Mouse (Mus musculus) midbrain, embryonic 11.5 days (tissue): ENCODE measurements at regions not wholly inside any gene's neighbourhood (a gene's known extent, or its start where the extent isn't known, plus 50 kb on each side); places are given as distances from the start of the nearest gene placed in this dataset.
"Not testable (repeated sequence)": the region's sequence is repeated elsewhere in the genome, so short reads cannot be mapped to it uniquely, and the experiment has no call there.

Experiments used
- ATAC-seq: fragments of 200-750 bp; cut with Nextera tagmentation; 2 replicates; pipeline ENCODE4 v1.8.0; 2017; ENCODE audit warnings: moderate TSS enrichment, moderate library complexity; ENCODE audit not compliant: low FRiP score
- DNase-seq: peaks from one replicate; pipeline ENCODE4 v3.0.0; 2015; ENCODE audit warnings: low spot score; ENCODE audit errors: missing footprints
- H3K27ac ChIP-seq: fragments of 300-500 bp; sonication (generic); 2 replicates; pipeline ENCODE4 v1.5.1; 2014; ENCODE audit warnings: low read depth, low read length
- H3K27me3 ChIP-seq: fragments of 300-500 bp; sonication (generic); 2 replicates; pipeline ENCODE4 v1.6.1; 2014; ENCODE audit warnings: mild to moderate bottlenecking, low read length, moderate library complexity, mixed read lengths; ENCODE audit not compliant: control insufficient read depth, insufficient read depth
- H3K36me3 ChIP-seq: fragments of 300-500 bp; sonication (generic); 2 replicates; pipeline ENCODE4 v1.6.1; 2014; ENCODE audit warnings: mild to moderate bottlenecking, low read length, moderate library complexity, mixed read lengths; ENCODE audit not compliant: control insufficient read depth, insufficient read depth
- H3K4me1 ChIP-seq: fragments of 300-500 bp; sonication (generic); 2 replicates; pipeline ENCODE4 v1.6.1; 2014; ENCODE audit warnings: low read length; ENCODE audit not compliant: control insufficient read depth, insufficient read depth
- H3K4me2 ChIP-seq: fragments of 300-500 bp; sonication (generic); 2 replicates; pipeline ENCODE4 v1.6.1; 2014; ENCODE audit warnings: mild to moderate bottlenecking, moderate library complexity
- H3K4me3 ChIP-seq: fragments of 300-500 bp; sonication (generic); 2 replicates; pipeline ENCODE4 v1.5.1; 2014; ENCODE audit warnings: low read depth, low read length
- H3K9ac ChIP-seq: fragments of 300-500 bp; sonication (generic); 2 replicates; pipeline ENCODE4 v1.6.1; 2014; ENCODE audit warnings: low read length
- H3K9me3 ChIP-seq: fragments of 300-500 bp; sonication (generic); 2 replicates; pipeline ENCODE4 v1.6.1; 2016; ENCODE audit warnings: low read length; ENCODE audit not compliant: control insufficient read depth
- WGBS: fragments of 180-500 bp; shearing (Covaris S2); extraction: QIAGEN DNeasy Blood & Tissue Kit; methylation state at CpG from one replicate; pipeline ENCODE4 v1.1.7; 2014; 5-methylcytosine and 5-hydroxymethylcytosine counted together

DNA sequence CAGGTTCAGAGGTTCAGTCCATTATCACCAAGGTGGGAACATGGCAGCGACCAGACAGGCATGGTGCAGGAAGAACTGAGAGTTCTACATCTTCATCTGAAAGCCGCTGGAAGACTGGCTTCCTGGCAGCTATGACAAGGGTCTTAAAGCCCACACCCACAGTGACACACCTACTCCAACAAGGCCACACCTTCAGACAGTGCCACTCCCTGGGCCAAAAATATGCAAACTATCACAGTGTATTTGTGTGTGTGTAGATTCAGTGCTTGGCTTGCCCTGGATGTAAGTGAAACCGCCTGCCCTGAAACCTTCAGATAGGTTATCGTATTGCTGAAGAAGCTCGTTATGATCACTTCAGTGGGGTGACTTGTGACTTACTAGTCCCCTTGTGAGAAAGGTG, 151.3 kb downstream of the Kcnrg start:
- WGBS = 85% methylated on average over 5 of the region's 5 CpGs
- Histone ChIP-seq H3K27me3 (no peaks in the 10 kb centered on the region), H3K4me2 (no peak overlapping the region), H3K4me3 (no peak overlapping the region), H3K27ac (no peak overlapping the region), H3K9me3 (no peaks in the 10 kb centered on the region), H3K36me3 (no peaks in the 10 kb centered on the region), H3K4me1 (peaks cover 4% of the 10 kb centered on the region), H3K9ac (no peak overlapping the region)
- no peak for DNase-seq
- ATAC-seq = no peak

DNA sequence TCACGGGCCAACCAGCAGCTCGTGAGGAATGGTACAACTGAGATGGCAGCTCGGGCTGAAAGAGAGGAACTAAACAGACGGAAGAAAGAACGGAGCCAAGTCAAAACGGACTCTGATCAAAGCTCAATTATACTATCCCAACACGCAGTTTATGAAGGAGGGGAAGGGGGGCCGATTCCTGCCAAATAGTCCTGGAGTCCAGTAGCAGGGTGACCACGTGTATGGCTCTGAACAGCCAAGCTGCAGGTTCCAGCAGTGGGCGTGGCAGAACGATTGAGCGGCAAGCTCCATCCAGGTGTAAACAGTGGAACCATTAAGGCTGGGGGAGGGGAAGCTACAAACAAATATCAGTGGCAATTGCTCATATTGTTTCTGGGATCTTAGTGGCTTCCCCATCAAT, 152.9 kb downstream of the Kcnrg start:
- not testable (repeated sequence) for H3K36me3 ChIP-seq, H3K9ac ChIP-seq, H3K4me1 ChIP-seq, H3K27ac ChIP-seq, H3K27me3 ChIP-seq, H3K4me3 ChIP-seq, ATAC-seq, H3K9me3 ChIP-seq, DNase-seq, H3K4me2 ChIP-seq
- 87% methylated on average over 12 of the region's 12 CpGs for WGBS

DNA sequence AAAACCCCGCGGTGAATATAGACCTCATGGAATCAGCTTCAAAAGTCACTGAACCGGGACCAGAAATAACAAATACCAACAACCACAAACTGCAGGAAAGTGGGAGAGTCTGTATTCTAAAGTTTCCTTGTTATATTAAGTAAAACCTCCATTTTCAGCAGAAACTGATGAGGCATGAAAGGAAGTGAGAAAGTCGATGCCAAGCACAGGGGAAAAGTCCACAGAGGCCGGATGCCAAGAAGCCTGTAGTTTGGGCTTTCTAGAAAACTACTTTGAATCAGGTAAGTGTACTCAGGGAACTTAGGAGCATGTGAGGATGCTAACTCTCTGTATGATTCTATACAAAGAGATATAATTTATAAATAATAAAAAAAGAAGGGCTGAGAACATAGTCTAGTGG, 154.8 kb downstream of the Kcnrg start:
- Histone ChIP-seq H3K4me1 (peaks cover 4% of the 10 kb centered on the region), H3K4me3 (no peak overlapping the region), H3K36me3 (no peaks in the 10 kb centered on the region), H3K9ac (no peak overlapping the region), H3K4me2 (no peak overlapping the region), H3K27me3 (no peaks in the 10 kb centered on the region), H3K9me3 (no peaks in the 10 kb centered on the region), H3K27ac (no peak overlapping the region)
- WGBS = 87% methylated on average over 5 of the region's 5 CpGs
- no peak for ATAC-seq
- no peak for DNase-seq

DNA sequence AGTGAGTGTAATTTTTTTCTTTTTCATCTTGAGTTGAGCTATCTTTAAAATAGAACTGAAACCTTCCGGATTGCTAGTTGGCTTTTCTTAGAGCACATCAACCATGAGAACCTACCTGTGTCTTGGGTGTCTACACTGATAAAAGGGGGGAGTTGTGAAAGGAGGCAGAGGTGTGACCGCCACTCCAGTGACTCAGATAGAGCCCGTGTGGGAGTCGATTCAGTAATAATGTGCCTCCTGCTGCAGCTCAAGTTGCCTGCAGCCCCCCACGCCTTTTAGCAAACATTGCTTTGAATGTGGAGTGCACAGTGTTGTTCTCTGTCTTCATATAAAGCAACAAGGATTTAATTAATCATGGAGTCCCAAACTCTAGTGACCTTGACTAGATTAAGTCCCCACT, 162.6 kb downstream of the Kcnrg start:
- ATAC-seq (no peak), DNase-seq (no peak)
- Histone ChIP-seq H3K27me3 (no peaks in the 10 kb centered on the region), H3K4me1 (no peaks in the 10 kb centered on the region), H3K4me3 (no peak overlapping the region), H3K27ac (no peak overlapping the region), H3K9me3 (no peaks in the 10 kb centered on the region), H3K36me3 (no peaks in the 10 kb centered on the region), H3K9ac (no peak overlapping the region), H3K4me2 (no peak overlapping the region)
- WGBS = 75% methylated on average over 5 of the region's 5 CpGs

DNA sequence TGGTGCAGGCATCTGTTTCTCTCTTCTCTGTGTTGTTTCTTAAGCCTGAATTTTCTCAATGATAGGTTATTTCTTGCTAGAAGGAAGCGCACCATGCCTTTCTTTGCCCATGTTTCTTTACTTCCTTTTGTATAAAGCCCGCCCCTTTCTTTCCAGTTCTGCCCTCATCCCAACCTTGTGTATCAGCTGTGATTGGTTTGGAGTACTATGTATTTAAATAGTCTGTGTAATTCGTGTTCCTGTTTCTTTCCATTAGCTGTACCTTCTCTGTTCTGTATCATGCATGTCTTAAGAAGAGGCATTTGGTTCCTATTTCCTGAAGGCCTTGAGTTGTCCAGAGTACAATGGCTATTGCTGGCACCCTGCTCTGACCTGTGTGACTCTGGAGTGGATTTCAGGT, 166.9 kb downstream of the Kcnrg start:
- Histone ChIP-seq H3K9me3 (no peaks in the 10 kb centered on the region), H3K4me3 (no peak overlapping the region), H3K4me1 (no peaks in the 10 kb centered on the region), H3K27ac (no peak overlapping the region), H3K27me3 (no peaks in the 10 kb centered on the region), H3K4me2 (no peak overlapping the region), H3K9ac (no peak overlapping the region), H3K36me3 (no peaks in the 10 kb centered on the region)
- DNase-seq (no peak), ATAC-seq (no peak)
- 88% methylated on average over 3 of the region's 3 CpGs for WGBS

DNA sequence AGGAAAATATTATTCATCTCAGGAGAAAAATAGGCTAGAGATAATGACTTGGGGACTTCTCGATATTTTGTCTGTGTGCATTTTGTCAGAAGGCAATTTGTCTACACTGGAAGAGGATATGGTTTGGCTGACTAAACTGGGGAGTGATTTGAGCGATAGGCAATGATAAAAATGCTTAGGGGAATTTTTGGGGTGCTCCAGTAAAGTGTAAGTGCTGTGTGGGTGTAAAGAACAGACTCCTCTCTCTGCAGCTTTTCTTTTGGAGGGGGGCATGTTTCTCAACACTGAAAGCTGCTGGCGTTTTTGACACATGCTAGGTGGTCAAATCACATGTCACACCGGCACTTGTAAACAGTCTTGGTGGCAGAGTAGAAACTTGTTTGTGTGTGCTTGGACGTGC, 171.4 kb downstream of the Kcnrg start:
- H3K27ac ChIP-seq = no peak overlapping the region
- H3K4me2 ChIP-seq = no peak overlapping the region
- no peaks in the 10 kb centered on the region for H3K9me3 ChIP-seq
- WGBS = 86% methylated on average over 5 of the region's 5 CpGs
- no peaks in the 10 kb centered on the region for H3K36me3 ChIP-seq
- H3K4me1 ChIP-seq = no peaks in the 10 kb centered on the region
- ATAC-seq (no peak), DNase-seq (no peak)
- no peak overlapping the region for H3K9ac ChIP-seq
- no peak overlapping the region for H3K4me3 ChIP-seq
- no peaks in the 10 kb centered on the region for H3K27me3 ChIP-seq

DNA sequence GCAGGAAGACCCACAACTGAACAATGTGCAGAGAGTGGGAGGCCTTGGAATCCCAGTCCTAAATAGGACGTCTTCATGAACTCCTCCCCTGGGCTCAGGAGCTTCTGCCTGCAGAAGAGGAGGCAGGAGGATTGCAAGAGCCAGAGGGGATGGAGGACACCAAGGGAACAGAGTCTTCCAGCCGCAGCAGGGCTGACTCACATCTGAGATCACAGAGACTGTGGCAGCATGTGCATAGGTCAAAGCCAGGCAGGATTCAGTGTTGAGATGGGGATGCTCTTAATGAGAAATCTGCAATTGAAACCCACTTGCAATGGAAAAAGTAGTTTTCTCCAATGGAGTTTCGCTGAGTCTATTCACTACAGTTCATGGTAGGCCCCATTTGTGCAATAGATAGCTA, 175.9 kb downstream of the Kcnrg start:
- no peak for DNase-seq
- Histone ChIP-seq H3K4me2 (no peak overlapping the region), H3K27me3 (no peaks in the 10 kb centered on the region), H3K9ac (no peak overlapping the region), H3K4me1 (no peaks in the 10 kb centered on the region), H3K4me3 (no peak overlapping the region), H3K9me3 (no peaks in the 10 kb centered on the region), H3K36me3 (no peaks in the 10 kb centered on the region), H3K27ac (no peak overlapping the region)
- no peak for ATAC-seq
- WGBS = 81% methylated on average over 3 of the region's 3 CpGs

DNA sequence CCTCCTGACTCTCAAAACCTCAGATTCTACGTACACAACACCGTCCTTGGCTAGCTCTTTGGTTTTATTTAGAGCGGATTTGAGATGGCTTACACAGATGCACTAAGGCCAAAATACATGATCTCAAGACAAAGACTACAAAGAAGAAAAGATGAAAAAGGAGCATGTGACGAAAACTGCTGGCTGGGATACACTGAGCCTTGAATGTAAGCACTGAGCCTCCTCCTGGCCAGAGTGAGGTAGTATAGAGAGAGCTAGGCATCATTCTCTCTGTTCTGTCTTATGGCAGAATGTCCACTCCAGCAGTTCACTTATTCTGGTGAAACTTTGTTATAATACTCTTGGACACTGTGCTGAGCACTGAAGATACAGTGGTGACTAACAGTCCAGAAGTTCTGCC, 177.4 kb downstream of the Kcnrg start:
- H3K27me3 ChIP-seq = no peaks in the 10 kb centered on the region
- H3K4me1 ChIP-seq = no peaks in the 10 kb centered on the region
- no peaks in the 10 kb centered on the region for H3K36me3 ChIP-seq
- H3K27ac ChIP-seq = no peak overlapping the region
- ATAC-seq (no peak), DNase-seq (no peak)
- H3K4me3 ChIP-seq = no peak overlapping the region
- no peak overlapping the region for H3K4me2 ChIP-seq
- 85% methylated on average over 4 of the region's 4 CpGs for WGBS
- no peak overlapping the region for H3K9ac ChIP-seq
- H3K9me3 ChIP-seq = no peaks in the 10 kb centered on the region

DNA sequence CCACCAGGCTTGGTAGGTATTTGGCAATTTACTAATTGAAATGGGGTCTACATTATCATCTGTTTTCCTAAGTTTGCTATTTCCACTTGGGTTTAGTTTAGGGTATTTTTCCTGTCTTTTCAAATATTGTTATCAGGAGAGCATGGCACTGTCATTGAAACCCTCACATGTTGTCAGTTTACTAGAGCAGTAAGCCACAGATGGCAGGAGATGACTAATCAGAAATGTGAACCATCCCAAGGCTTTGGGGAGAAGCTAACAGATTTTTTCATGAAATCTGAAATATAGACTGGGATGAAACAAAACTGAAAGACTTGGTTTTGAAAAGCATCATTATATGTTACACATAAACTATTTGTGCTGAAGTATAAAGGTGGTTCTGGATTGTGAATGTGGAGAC, 178.8 kb downstream of the Kcnrg start:
- no peak overlapping the region for H3K4me3 ChIP-seq

DNA sequence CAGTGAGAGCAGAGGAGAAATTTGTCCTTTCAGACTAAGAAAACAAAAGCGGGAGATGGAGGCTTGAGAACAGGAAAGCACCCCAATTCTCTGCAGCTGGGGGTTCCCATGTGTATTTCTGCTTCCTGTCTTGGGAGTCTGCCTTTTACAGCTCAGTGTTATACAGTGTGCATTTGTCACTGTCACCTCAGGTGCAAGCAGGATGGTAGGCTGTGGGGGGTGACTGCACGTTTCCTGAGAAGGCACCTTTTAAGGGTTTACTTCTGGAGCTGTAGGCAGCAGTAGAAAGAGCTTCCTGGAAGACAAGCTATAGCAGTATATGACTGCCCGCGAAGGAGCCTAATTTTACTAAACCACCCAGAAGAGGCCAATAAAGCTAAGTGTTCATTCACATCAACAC, 180.5 kb downstream of the Kcnrg start:
- Histone ChIP-seq H3K36me3 (no peaks in the 10 kb centered on the region), H3K4me1 (no peaks in the 10 kb centered on the region), H3K9ac (no peak overlapping the region), H3K4me2 (no peak overlapping the region), H3K27me3 (no peaks in the 10 kb centered on the region), H3K4me3 (no peak overlapping the region), H3K9me3 (no peaks in the 10 kb centered on the region), H3K27ac (no peak overlapping the region)
- WGBS = 82% methylated on average over 4 of the region's 4 CpGs
- no peak for ATAC-seq
- no peak for DNase-seq

More for the DNA sequence above, 178.8 kb downstream of the Kcnrg start:
- no peak overlapping the region for H3K9ac ChIP-seq
- no peak overlapping the region for H3K27ac ChIP-seq
- H3K36me3 ChIP-seq = no peaks in the 10 kb centered on the region
- H3K9me3 ChIP-seq = no peaks in the 10 kb centered on the region
- H3K27me3 ChIP-seq = no peaks in the 10 kb centered on the region
- no peak overlapping the region for H3K4me2 ChIP-seq
- no peaks in the 10 kb centered on the region for H3K4me1 ChIP-seq
- DNase-seq = no peak
- no peak for ATAC-seq
